Mouse (Mus musculus) olfactory bulb, adult 2 months (tissue): ENCODE data around the gene Zfp646.

Experiments
- CTCF ChIP-seq: fragments of 200-500 bp; IDR thresholded peaks from 2 replicates; pipeline ENCODE4 v1.5.1; 2012; ENCODE audit warnings: low read depth, mild to moderate bottlenecking, low read length, moderate library complexity; ENCODE audit not compliant: insufficient read depth
- POLR2A ChIP-seq: fragments of 200-500 bp; IDR thresholded peaks from 2 replicates; pipeline ENCODE4 v1.6.1; 2012; ENCODE audit warnings: mild to moderate bottlenecking, low read depth, low read length, moderate library complexity; ENCODE audit not compliant: insufficient read depth

DNA sequence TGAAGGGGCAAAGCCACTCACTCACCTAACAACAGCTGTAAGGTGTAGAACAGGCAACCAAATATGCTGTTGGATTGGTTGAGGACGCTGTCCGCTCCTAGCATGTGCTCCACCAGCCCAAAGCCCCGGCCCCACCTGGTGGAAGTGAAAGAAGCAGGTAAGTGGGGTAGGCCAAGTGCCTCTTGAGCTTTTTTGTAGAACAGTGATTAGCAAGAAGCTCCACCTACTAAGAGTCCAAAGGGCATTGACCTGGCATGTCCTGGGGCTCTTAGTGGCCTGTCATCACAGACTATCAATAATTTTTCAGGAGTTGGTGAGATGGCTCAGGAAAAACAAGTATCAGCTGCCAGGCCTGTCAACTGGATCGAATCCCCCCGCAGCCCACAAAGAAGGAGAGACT is 18.5 kb downstream of the Zfp646 start:
- TF ChIP-seq CTCF (no peak), POLR2A (no peak)
